Mouse (Mus musculus) midbrain, embryonic 10.5 days (tissue): Measurements from ENCODE around the gene Cdkal1. TPM values are rescaled to one million over a fixed set of nuclear protein-coding genes. Genes with fewer than 3 reads are reported as not detected.
A peak's percentile ranks its signal among the peaks of the same experiment; 100 is the strongest.

Source experiments
- DNase-seq: peaks from one replicate; pipeline ENCODE4 v3.0.0-alpha.2; 2017; ENCODE audit warnings: low spot score
- H3K27ac ChIP-seq: fragments of 300-500 bp; sonication (generic); replicated peaks from 2 replicates; pipeline ENCODE4 v1.5.1; 2016; ENCODE audit warnings: mild to moderate bottlenecking
- H3K27me3 ChIP-seq: fragments of 300-500 bp; sonication (generic); 2 replicates; pipeline ENCODE4 v1.6.1; 2016; ENCODE audit warnings: low read depth, mild to moderate bottlenecking; ENCODE audit not compliant: poor library complexity, severe bottlenecking
- H3K36me3 ChIP-seq: fragments of 300-500 bp; sonication (generic); 2 replicates; pipeline ENCODE4 v1.6.1; 2016; ENCODE audit warnings: mild to moderate bottlenecking, moderate library complexity
- H3K4me1 ChIP-seq: fragments of 300-500 bp; sonication (generic); 2 replicates; pipeline ENCODE4 v1.6.1; 2016
- H3K4me3 ChIP-seq: fragments of 300-500 bp; sonication (generic); 2 replicates; pipeline ENCODE4 v1.5.1; 2016; ENCODE audit warnings: mild to moderate bottlenecking, moderate library complexity
- H3K9me3 ChIP-seq: fragments of 300-500 bp; sonication (generic); replicated peaks from 2 replicates; pipeline ENCODE4 v1.6.1; 2016; ENCODE audit warnings: mild to moderate bottlenecking
- WGBS: fragments of 180-500 bp; shearing (Covaris S2); methylation state at CpG from one replicate; pipeline ENCODE4 v1.1.7; 2016; 5-methylcytosine and 5-hydroxymethylcytosine counted together
- polyA plus RNA-seq: library from polyadenylated mRNA; unstranded; fragments of >200 nt; fragmentation: Nextera tagmentation; extraction: Ambion mirVana; gene quantifications from 2 replicates; pipeline ENCODE4 v1.2.1, GENCODE M21; 2016

Cdkal1 gene
- polyA plus RNA-seq, 1 experiment from 2014 or later, result 32.7 TPM

GRCm38 (mm10) chr13:29655841-29656365, 199.6 kb downstream of the Cdkal1 start:
- H3K27me3 ChIP-seq, result no peaks in the 10 kb centered on the region
- no peak overlapping the region for H3K27ac ChIP-seq
- no peaks in the 10 kb centered on the region for H3K36me3 ChIP-seq
- peak; percentile 16 for DNase-seq
- H3K4me3 ChIP-seq, result no peak overlapping the region
- no peaks in the 10 kb centered on the region for H3K4me1 ChIP-seq
- no peaks in the 10 kb centered on the region for H3K9me3 ChIP-seq
- 81% methylated on average over 11 of the region's 11 CpGs for WGBS

- 87% methylated on average over 4 of the region's 4 CpGs for WGBS
- Histone ChIP-seq H3K27me3 (no peaks in the 10 kb centered on the region), H3K9me3 (no peaks in the 10 kb centered on the region), H3K4me1 (no peaks in the 10 kb centered on the region), H3K36me3 (no peaks in the 10 kb centered on the region), H3K4me3 (no peak overlapping the region), H3K27ac (no peak overlapping the region)
- DNase-seq, result no peak
Measured at GRCm38 (mm10) chr13:29653407-29653806, 202.1 kb downstream of the Cdkal1 start.

GRCm38 (mm10) chr13:29652791-29653190, 202.7 kb downstream of the Cdkal1 start:
- H3K27ac ChIP-seq, result no peak overlapping the region
- H3K9me3 ChIP-seq, result no peaks in the 10 kb centered on the region
- DNase-seq, result no peak
- H3K27me3 ChIP-seq, result no peaks in the 10 kb centered on the region
- WGBS, result 84% methylated on average over 6 of the region's 6 CpGs
- no peaks in the 10 kb centered on the region for H3K36me3 ChIP-seq
- no peak overlapping the region for H3K4me3 ChIP-seq
- H3K4me1 ChIP-seq, result no peaks in the 10 kb centered on the region

GRCm38 (mm10) chr13:29650576-29651236, 204.8 kb downstream of the Cdkal1 start:
- Histone ChIP-seq H3K27ac (no peak overlapping the region), H3K4me1 (no peaks in the 10 kb centered on the region), H3K27me3 (no peaks in the 10 kb centered on the region), H3K4me3 (no peak overlapping the region), H3K36me3 (no peaks in the 10 kb centered on the region), H3K9me3 (no peaks in the 10 kb centered on the region)
- 93% methylated on average over 6 of the region's 6 CpGs for WGBS
- DNase-seq, result no peak

GRCm38 (mm10) chr13:29649593-29649992, 205.9 kb downstream of the Cdkal1 start:
- no peaks in the 10 kb centered on the region for H3K36me3 ChIP-seq
- no peak for DNase-seq
- no peak overlapping the region for H3K4me3 ChIP-seq
- no peak overlapping the region for H3K27ac ChIP-seq
- no peaks in the 10 kb centered on the region for H3K4me1 ChIP-seq
- H3K9me3 ChIP-seq, result no peaks in the 10 kb centered on the region
- WGBS, result 85% methylated on average over 2 of the region's 2 CpGs
- no peaks in the 10 kb centered on the region for H3K27me3 ChIP-seq

GRCm38 (mm10) chr13:29642226-29642625, 213.2 kb downstream of the Cdkal1 start:
- WGBS, result 85% methylated on average over 2 of the region's 2 CpGs

GRCm38 (mm10) chr13:29641200-29641599, 214.3 kb downstream of the Cdkal1 start:
- Histone ChIP-seq H3K27me3 (no peaks in the 10 kb centered on the region), H3K36me3 (no peaks in the 10 kb centered on the region), H3K4me3 (no peak overlapping the region), H3K27ac (no peak overlapping the region), H3K9me3 (no peaks in the 10 kb centered on the region), H3K4me1 (no peaks in the 10 kb centered on the region)
- DNase-seq, result no peak
- 78% methylated on average over 5 of the region's 5 CpGs for WGBS

More at GRCm38 (mm10) chr13:29642226-29642625, 213.2 kb downstream of the Cdkal1 start:
- Histone ChIP-seq H3K4me1 (no peaks in the 10 kb centered on the region), H3K36me3 (no peaks in the 10 kb centered on the region), H3K27me3 (no peaks in the 10 kb centered on the region), H3K9me3 (no peaks in the 10 kb centered on the region), H3K27ac (no peak overlapping the region), H3K4me3 (no peak overlapping the region)
- DNase-seq, result no peak

GRCm38 (mm10) chr13:29640186-29640585, 215.3 kb downstream of the Cdkal1 start:
- Histone ChIP-seq H3K27ac (no peak overlapping the region), H3K4me3 (no peak overlapping the region), H3K9me3 (no peaks in the 10 kb centered on the region), H3K36me3 (no peaks in the 10 kb centered on the region), H3K27me3 (no peaks in the 10 kb centered on the region), H3K4me1 (no peaks in the 10 kb centered on the region)
- no peak for DNase-seq
- WGBS, result 92% methylated on average over 1 of the region's 1 CpGs

- Histone ChIP-seq H3K4me1 (no peaks in the 10 kb centered on the region), H3K36me3 (no peaks in the 10 kb centered on the region), H3K27me3 (no peaks in the 10 kb centered on the region), H3K4me3 (no peak overlapping the region), H3K27ac (no peak overlapping the region), H3K9me3 (no peaks in the 10 kb centered on the region)
- DNase-seq, result no peak
- 88% methylated on average over 4 of the region's 4 CpGs for WGBS
Measured at GRCm38 (mm10) chr13:29638303-29638702, 217.2 kb downstream of the Cdkal1 start.

- Histone ChIP-seq H3K27ac (no peak overlapping the region), H3K9me3 (no peaks in the 10 kb centered on the region), H3K4me3 (no peak overlapping the region), H3K4me1 (no peaks in the 10 kb centered on the region), H3K27me3 (no peaks in the 10 kb centered on the region), H3K36me3 (no peaks in the 10 kb centered on the region)
- no peak for DNase-seq
- 92% methylated on average over 6 of the region's 6 CpGs for WGBS
Measured at GRCm38 (mm10) chr13:29637788-29638187, 217.7 kb downstream of the Cdkal1 start.

GRCm38 (mm10) chr13:29635581-29635980, 219.9 kb downstream of the Cdkal1 start:
- Histone ChIP-seq H3K9me3 (no peaks in the 10 kb centered on the region), H3K27ac (no peak overlapping the region), H3K4me3 (no peak overlapping the region), H3K36me3 (no peaks in the 10 kb centered on the region), H3K4me1 (no peaks in the 10 kb centered on the region), H3K27me3 (no peaks in the 10 kb centered on the region)
- no peak for DNase-seq
- 82% methylated on average over 3 of the region's 3 CpGs for WGBS

GRCm38 (mm10) chr13:29631342-29631741, 224.1 kb downstream of the Cdkal1 start:
- 83% methylated on average over 5 of the region's 5 CpGs for WGBS
- no peak for DNase-seq

GRCm38 (mm10) chr13:29628607-29629006, 226.9 kb downstream of the Cdkal1 start:
- Histone ChIP-seq H3K4me3 (no peak overlapping the region), H3K27ac (no peak overlapping the region), H3K4me1 (peaks cover 4% of the 10 kb centered on the region), H3K36me3 (no peaks in the 10 kb centered on the region), H3K27me3 (no peaks in the 10 kb centered on the region), H3K9me3 (no peaks in the 10 kb centered on the region)
- WGBS, result 65% methylated on average over 5 of the region's 5 CpGs
- no peak for DNase-seq

More at GRCm38 (mm10) chr13:29631342-29631741, 224.1 kb downstream of the Cdkal1 start:
- H3K9me3 ChIP-seq, result no peaks in the 10 kb centered on the region
- H3K27me3 ChIP-seq, result no peaks in the 10 kb centered on the region
- H3K4me1 ChIP-seq, result peaks cover 4% of the 10 kb centered on the region
- H3K27ac ChIP-seq, result no peak overlapping the region
- no peak overlapping the region for H3K4me3 ChIP-seq
- H3K36me3 ChIP-seq, result no peaks in the 10 kb centered on the region
